Mouse (Mus musculus) spleen, adult 2 months (tissue): ENCODE data around the gene Tagln3.

Experiments
- CTCF ChIP-seq: fragments of 200-500 bp; IDR thresholded peaks from 2 replicates; pipeline ENCODE4 v1.5.1; 2011; ENCODE audit warnings: mild to moderate bottlenecking, inconsistent platforms; ENCODE audit not compliant: insufficient read depth, insufficient read length, insufficient replicate concordance; ENCODE audit errors: extremely low read depth
- POLR2A ChIP-seq: fragments of 200-500 bp; IDR thresholded peaks from 2 replicates; pipeline ENCODE4 v1.6.1; 2011; ENCODE audit warnings: low read depth, low read length, inconsistent platforms

DNA sequence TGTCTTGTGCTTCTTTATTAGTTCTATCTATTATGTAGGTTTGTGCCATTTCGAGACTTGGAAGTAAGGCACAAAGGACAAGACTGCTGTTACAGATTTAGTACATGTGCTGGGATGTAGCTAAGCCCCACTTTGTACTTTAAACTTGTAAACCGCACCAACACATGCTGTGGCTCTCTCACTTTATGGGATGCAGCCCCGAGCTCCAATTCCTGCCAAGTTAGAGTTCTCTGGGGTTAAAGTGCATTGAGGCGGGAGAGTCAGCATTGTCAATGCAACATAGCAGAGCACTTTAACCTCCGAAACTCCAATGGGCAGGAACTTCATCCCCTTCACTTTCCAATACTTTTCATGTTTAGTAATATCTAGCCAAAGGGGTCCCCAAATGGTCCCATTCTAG, 4.8 kb upstream of the Tagln3 start:
- TF ChIP-seq CTCF, result no peak
- no peak for TF ChIP-seq POLR2A
